Mouse (Mus musculus) forebrain, embryonic 15.5 days (tissue): Measurements from ENCODE around the gene Exoc3l. TPM values are rescaled to one million over a fixed set of nuclear protein-coding genes. Genes with fewer than 3 reads are reported as not detected.

Source experiments
- ATAC-seq: fragments of 200-750 bp; cut with Nextera tagmentation; replicated peaks from 2 replicates; pipeline ENCODE4 v1.8.0; 2017; ENCODE audit warnings: mild to moderate bottlenecking, moderate TSS enrichment, moderate library complexity
- H3K27ac ChIP-seq: fragments of 300-500 bp; sonication (generic); replicated peaks from 2 replicates; pipeline ENCODE4 v1.5.1; 2015; ENCODE audit warnings: mild to moderate bottlenecking, inconsistent platforms
- H3K27me3 ChIP-seq: fragments of 300-500 bp; sonication (generic); 2 replicates; pipeline ENCODE4 v1.6.1; 2015; ENCODE audit warnings: inconsistent platforms
- H3K36me3 ChIP-seq: fragments of 300-500 bp; sonication (generic); 2 replicates; pipeline ENCODE4 v1.6.1; 2015; ENCODE audit warnings: mild to moderate bottlenecking, inconsistent platforms
- H3K4me1 ChIP-seq: fragments of 300-500 bp; sonication (generic); 2 replicates; pipeline ENCODE4 v1.6.1; 2015; ENCODE audit warnings: inconsistent platforms
- H3K4me2 ChIP-seq: fragments of 300-500 bp; sonication (generic); replicated peaks from 2 replicates; pipeline ENCODE4 v1.6.1; 2015; ENCODE audit warnings: mild to moderate bottlenecking, inconsistent platforms
- H3K4me3 ChIP-seq: fragments of 300-500 bp; sonication (generic); 2 replicates; pipeline ENCODE4 v1.5.1; 2015; ENCODE audit warnings: mild to moderate bottlenecking, inconsistent platforms
- H3K9ac ChIP-seq: fragments of 300-500 bp; sonication (generic); replicated peaks from 2 replicates; pipeline ENCODE4 v1.6.1; 2015; ENCODE audit warnings: mild to moderate bottlenecking, inconsistent platforms
- H3K9me3 ChIP-seq: fragments of 300-500 bp; sonication (generic); 2 replicates; pipeline ENCODE4 v1.6.1; 2016; ENCODE audit warnings: inconsistent platforms
- WGBS: fragments of 180-500 bp; shearing (Covaris S2); methylation state at CpG from one replicate; pipeline ENCODE4 v1.1.7; 2015; ENCODE audit warnings: mixed read lengths; 5-methylcytosine and 5-hydroxymethylcytosine counted together
- polyA plus RNA-seq: library from polyadenylated mRNA; unstranded; fragments of >200 nt; fragmentation: Nextera tagmentation; extraction: Ambion mirVana; gene quantifications from 2 replicates; pipeline ENCODE4 v1.2.1, GENCODE M21; 2015

Gene Exoc3l
- polyA plus RNA-seq, 1 experiment from 2014 or later, result 11.9 TPM

GRCm38 (mm10) chr8:105330325-105330724 lies 34.4 kb upstream of the Exoc3l start:
- Histone ChIP-seq H3K9me3 (no peaks in the 10 kb centered on the region), H3K36me3 (peaks cover 44% of the 10 kb centered on the region), H3K27ac (no peak overlapping the region), H3K27me3 (no peaks in the 10 kb centered on the region), H3K4me2 (no peak overlapping the region), H3K4me3 (no peak overlapping the region), H3K4me1 (peaks cover 13% of the 10 kb centered on the region), H3K9ac (no peak overlapping the region)
- no peak for ATAC-seq
- 94% methylated on average over 12 of the region's 12 CpGs for WGBS

DNA sequence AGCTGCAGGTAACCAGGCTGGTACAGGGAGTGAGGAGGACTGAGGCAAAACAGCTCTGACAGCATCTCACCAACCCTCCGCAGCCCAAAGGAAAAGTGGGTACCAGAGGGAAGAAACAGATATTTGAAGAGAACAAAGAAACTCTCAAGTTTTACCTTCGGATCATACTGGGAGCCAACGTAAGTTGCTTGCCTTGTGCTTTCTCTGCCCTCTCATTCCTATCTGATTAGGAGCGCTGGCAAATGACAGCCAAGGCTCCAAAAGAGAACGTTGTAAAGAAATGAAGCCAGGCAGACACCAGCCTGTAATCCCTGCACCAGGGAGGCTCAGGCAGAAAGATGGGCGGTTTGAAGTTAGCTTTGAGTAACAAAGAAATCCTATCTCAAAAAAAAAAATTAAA lies 31.1 kb upstream of the Exoc3l start:
- no peaks in the 10 kb centered on the region for H3K9me3 ChIP-seq
- no peaks in the 10 kb centered on the region for H3K27me3 ChIP-seq
- WGBS, result 38% methylated on average over 6 of the region's 6 CpGs
- peaks cover 19% of the 10 kb centered on the region for H3K4me1 ChIP-seq
- H3K4me2 ChIP-seq, result peak overlapping the region; percentile 69
- peak overlapping the region; percentile 55 for H3K9ac ChIP-seq
- peak overlapping the region; percentile 77; the same call in 1 of the 2 replicates for H3K27ac ChIP-seq
- ATAC-seq, result no peak; the same call in 1 of the 2 replicates
- H3K36me3 ChIP-seq, result peaks cover 40% of the 10 kb centered on the region
- peak overlapping the region; percentile 62 for H3K4me3 ChIP-seq

DNA sequence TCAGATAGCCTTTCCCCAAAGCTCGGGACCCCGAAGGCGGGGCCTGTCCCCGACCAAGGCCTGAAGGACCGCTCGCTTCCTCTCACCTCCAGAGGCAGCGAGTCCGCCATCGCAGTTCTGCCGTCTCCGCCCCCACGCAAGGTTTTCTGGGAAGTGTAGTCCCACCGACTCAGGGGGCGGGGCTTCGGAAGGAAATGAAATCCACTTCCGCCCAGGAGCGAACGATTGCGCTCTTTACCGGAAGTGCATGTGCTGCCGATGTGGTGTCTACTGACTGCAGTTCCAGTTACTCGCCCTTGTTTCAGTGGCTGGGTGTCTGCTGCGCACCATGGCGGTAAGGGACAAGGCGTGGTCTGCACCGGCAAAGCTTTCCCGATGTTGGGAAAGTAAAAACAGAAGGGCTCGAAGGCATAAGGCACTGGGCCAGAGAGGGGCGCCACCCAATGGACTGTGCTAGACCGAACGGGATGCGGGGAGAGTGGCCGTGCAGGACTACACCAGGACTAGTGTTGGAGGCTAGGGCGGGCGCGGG lies 30.3 kb upstream of the Exoc3l start, which contains the start of the genes Lrrc29 and Tmem208:
Gene Lrrc29 (minus strand): TSS at position 138 of the 532 bp plus-strand sequence.
Gene Tmem208 (plus strand): TSS at position 214 of the 532 bp plus-strand sequence.
- Histone ChIP-seq H3K36me3 (peaks cover 38% of the 10 kb centered on the region), H3K27ac (peak within 1 kb of the TSS; percentile 77), H3K4me3 (peak within 1 kb of the TSS; percentile 62), H3K27me3 (no peaks in the 10 kb centered on the region), H3K9me3 (no peaks in the 10 kb centered on the region), H3K4me1 (peaks cover 19% of the 10 kb centered on the region), H3K4me2 (peak within 1 kb of the TSS; percentile 79), H3K9ac (peak within 1 kb of the TSS; percentile 69)
- 0% methylated on average over 36 of the region's 36 CpGs for WGBS
- peak; percentile 94 for ATAC-seq

DNA sequence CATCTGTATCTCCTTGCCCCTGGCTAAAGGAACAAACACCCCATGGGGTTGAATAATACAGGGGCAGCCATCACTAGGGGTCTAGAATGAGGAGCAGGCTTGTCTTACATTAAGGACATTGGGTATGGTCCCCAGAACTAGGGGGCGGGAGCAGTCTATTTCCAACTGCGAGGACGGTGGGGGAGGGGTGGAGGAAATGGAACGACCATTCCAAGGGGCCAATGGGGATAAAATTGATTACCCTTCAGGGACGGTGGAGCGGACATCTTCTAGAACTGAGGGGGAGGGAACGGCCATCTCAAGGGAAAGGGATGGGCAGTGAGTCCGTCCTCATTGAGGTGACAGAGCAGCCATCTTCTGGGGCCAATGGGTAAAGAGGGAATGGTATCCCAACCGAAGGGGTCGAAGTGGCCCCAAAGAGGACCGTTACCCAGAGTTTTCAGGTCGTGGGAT lies 29.8 kb upstream of the Exoc3l start:
- peak overlapping the region; percentile 62 for H3K4me3 ChIP-seq
- no peaks in the 10 kb centered on the region for H3K27me3 ChIP-seq
- peaks cover 19% of the 10 kb centered on the region for H3K4me1 ChIP-seq
- H3K9me3 ChIP-seq, result no peaks in the 10 kb centered on the region
- WGBS, result under 1% methylated on average over 12 of the region's 12 CpGs
- peak overlapping the region; percentile 69 for H3K9ac ChIP-seq
- peak; percentile 63; the same call in 1 of the 2 replicates for ATAC-seq
- peak overlapping the region; percentile 79 for H3K4me2 ChIP-seq
- peak overlapping the region; percentile 41; the same call in 1 of the 2 replicates for H3K27ac ChIP-seq
- peaks cover 33% of the 10 kb centered on the region for H3K36me3 ChIP-seq

DNA sequence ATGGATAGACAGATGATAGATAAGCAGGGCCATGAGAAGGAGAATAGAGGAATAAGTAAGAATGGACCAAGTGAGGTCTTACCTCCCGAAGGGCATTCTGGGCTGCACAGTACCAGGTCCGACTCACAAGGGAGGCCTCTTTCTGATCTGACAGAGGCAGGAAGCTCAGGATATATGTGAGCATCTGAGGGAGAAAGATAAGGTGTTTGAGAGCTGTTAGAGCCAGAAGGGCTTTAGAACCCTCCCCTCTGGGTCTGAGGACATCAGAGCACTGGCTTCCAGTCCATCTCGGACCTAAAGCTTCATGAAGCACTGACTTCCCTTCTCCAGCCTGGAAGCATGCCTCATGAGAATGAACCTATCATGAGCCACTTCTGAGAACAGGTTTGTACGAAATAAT lies 27.3 kb upstream of the Exoc3l start:
- no peaks in the 10 kb centered on the region for H3K9me3 ChIP-seq
- WGBS, result 94% methylated on average over 4 of the region's 4 CpGs
- H3K36me3 ChIP-seq, result peaks cover 12% of the 10 kb centered on the region
- H3K4me3 ChIP-seq, result no peak overlapping the region
- H3K9ac ChIP-seq, result no peak overlapping the region
- H3K27ac ChIP-seq, result no peak overlapping the region
- ATAC-seq, result no peak
- no peak overlapping the region for H3K4me2 ChIP-seq
- no peaks in the 10 kb centered on the region for H3K27me3 ChIP-seq
- peaks cover 19% of the 10 kb centered on the region for H3K4me1 ChIP-seq

GRCm38 (mm10) chr8:105318662-105319190 lies 22.8 kb upstream of the Exoc3l start:
- H3K27ac ChIP-seq, result no peak overlapping the region
- H3K27me3 ChIP-seq, result no peaks in the 10 kb centered on the region
- no peak overlapping the region for H3K9ac ChIP-seq
- 79% methylated on average over 11 of the region's 11 CpGs for WGBS
- no peaks in the 10 kb centered on the region for H3K4me1 ChIP-seq
- H3K4me2 ChIP-seq, result no peak overlapping the region
- H3K9me3 ChIP-seq, result no peaks in the 10 kb centered on the region
- peaks cover 34% of the 10 kb centered on the region; the same call in 1 of the 2 replicates for H3K36me3 ChIP-seq
- no peak overlapping the region for H3K4me3 ChIP-seq
- no peak for ATAC-seq

GRCm38 (mm10) chr8:105317941-105318340 lies 22.0 kb upstream of the Exoc3l start:
- 74% methylated on average over 4 of the region's 4 CpGs for WGBS
- H3K4me2 ChIP-seq, result no peak overlapping the region
- no peaks in the 10 kb centered on the region for H3K9me3 ChIP-seq
- no peaks in the 10 kb centered on the region for H3K27me3 ChIP-seq
- ATAC-seq, result no peak
- H3K36me3 ChIP-seq, result peaks cover 38% of the 10 kb centered on the region; the same call in 1 of the 2 replicates
- H3K9ac ChIP-seq, result no peak overlapping the region
- no peaks in the 10 kb centered on the region for H3K4me1 ChIP-seq
- no peak overlapping the region for H3K27ac ChIP-seq
- no peak overlapping the region for H3K4me3 ChIP-seq

GRCm38 (mm10) chr8:105315073-105315769 lies 19.3 kb upstream of the Exoc3l start:
- no peak; the same call in 1 of the 2 replicates for ATAC-seq
- H3K4me2 ChIP-seq, result no peak overlapping the region
- H3K27me3 ChIP-seq, result no peaks in the 10 kb centered on the region
- H3K4me3 ChIP-seq, result no peak overlapping the region
- H3K9me3 ChIP-seq, result no peaks in the 10 kb centered on the region
- H3K27ac ChIP-seq, result no peak overlapping the region
- 94% methylated on average over 18 of the region's 18 CpGs for WGBS
- H3K36me3 ChIP-seq, result peaks cover 47% of the 10 kb centered on the region; the same call in 1 of the 2 replicates
- no peak overlapping the region for H3K9ac ChIP-seq
- H3K4me1 ChIP-seq, result no peaks in the 10 kb centered on the region

- no peak overlapping the region for H3K9ac ChIP-seq
- ATAC-seq, result no peak
- no peak overlapping the region for H3K4me3 ChIP-seq
- H3K4me1 ChIP-seq, result no peaks in the 10 kb centered on the region
- no peak overlapping the region for H3K4me2 ChIP-seq
- H3K36me3 ChIP-seq, result peaks cover 43% of the 10 kb centered on the region; the same call in 1 of the 2 replicates
- H3K9me3 ChIP-seq, result no peaks in the 10 kb centered on the region
- H3K27me3 ChIP-seq, result no peaks in the 10 kb centered on the region
- no peak overlapping the region for H3K27ac ChIP-seq
- 81% methylated on average over 9 of the region's 9 CpGs for WGBS
These were observed 17.9 kb upstream of the Exoc3l start for GRCm38 (mm10) chr8:105313622-105314402.

- no peak overlapping the region for H3K9ac ChIP-seq
- H3K4me1 ChIP-seq, result no peaks in the 10 kb centered on the region
- no peak overlapping the region for H3K4me2 ChIP-seq
- H3K27ac ChIP-seq, result no peak overlapping the region
- 93% methylated on average over 8 of the region's 8 CpGs for WGBS
- H3K9me3 ChIP-seq, result no peaks in the 10 kb centered on the region
- ATAC-seq, result no peak
- no peak overlapping the region for H3K4me3 ChIP-seq
- peaks cover 47% of the 10 kb centered on the region; the same call in 1 of the 2 replicates for H3K36me3 ChIP-seq
- H3K27me3 ChIP-seq, result no peaks in the 10 kb centered on the region
These were observed 17.1 kb upstream of the Exoc3l start for GRCm38 (mm10) chr8:105312891-105313481.

DNA sequence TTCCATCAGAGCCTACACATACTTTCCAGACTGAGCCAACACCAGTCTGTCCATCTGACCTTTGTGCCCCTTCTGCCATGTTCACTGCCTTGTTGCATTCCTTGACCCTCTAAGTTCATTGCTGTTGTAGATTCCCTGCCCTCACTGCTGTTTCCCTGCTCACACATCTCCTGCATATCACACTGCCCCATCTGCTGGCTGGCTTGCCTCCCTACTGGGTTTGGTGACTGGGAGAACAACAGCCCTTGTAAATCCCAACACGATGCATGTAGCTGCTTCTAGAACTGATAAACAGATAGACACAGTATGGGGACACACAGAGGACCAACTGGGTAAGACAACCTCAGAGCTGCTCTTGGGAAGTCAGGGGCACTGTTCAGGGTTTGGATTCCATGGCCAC lies 15.8 kb upstream of the Exoc3l start:
- ATAC-seq, result no peak
- H3K4me2 ChIP-seq, result no peak overlapping the region
- H3K27me3 ChIP-seq, result no peaks in the 10 kb centered on the region
- no peak overlapping the region for H3K27ac ChIP-seq
- H3K4me3 ChIP-seq, result no peak overlapping the region
- peaks cover 51% of the 10 kb centered on the region; the same call in 1 of the 2 replicates for H3K36me3 ChIP-seq
- no peak overlapping the region for H3K9ac ChIP-seq
- WGBS, result 92% methylated on average over 1 of the region's 1 CpGs
- H3K4me1 ChIP-seq, result no peaks in the 10 kb centered on the region
- H3K9me3 ChIP-seq, result no peaks in the 10 kb centered on the region
